Mouse (Mus musculus) cortical plate, adult 2 months (tissue): ENCODE results near the gene Adora3.

ENCODE experiments used
- CTCF ChIP-seq: fragments of 200-500 bp; IDR thresholded peaks from 2 replicates; pipeline ENCODE4 v1.5.1; 2011; ENCODE audit warnings: mild to moderate bottlenecking, control low read depth, low read length; ENCODE audit not compliant: insufficient read depth; ENCODE audit errors: extremely low read depth
- POLR2A ChIP-seq: fragments of 200-500 bp; IDR thresholded peaks from 2 replicates; pipeline ENCODE4 v1.6.1; 2011; ENCODE audit warnings: mild to moderate bottlenecking, low read length, control low read depth; ENCODE audit not compliant: insufficient read depth; ENCODE audit errors: extremely low read depth

- TF ChIP-seq POLR2A (no peak), CTCF (no peak)
Observed at GRCm38 (mm10) chr3:105898325-105898724, 27.7 kb downstream of the Adora3 start.
